Mouse (Mus musculus) limb, embryonic 14.5 days (tissue): ENCODE measurements around the gene Trim42. TPM values are rescaled to one million over a fixed set of nuclear protein-coding genes. Genes with fewer than 3 reads are reported as not detected.

ENCODE experiments used
- ATAC-seq: fragments of 200-750 bp; cut with Nextera tagmentation; 2 replicates; pipeline ENCODE4 v1.8.0; 2017; ENCODE audit warnings: low read depth, moderate number of reproducible peaks, moderate TSS enrichment; ENCODE audit not compliant: low FRiP score
- DNase-seq: peaks from one replicate; pipeline ENCODE4 v3.0.0-alpha.2; 2015; ENCODE audit warnings: low spot score
- H3K27ac ChIP-seq: fragments of 300-500 bp; sonication (generic); replicated peaks from 2 replicates; pipeline ENCODE4 v1.5.1; 2014; ENCODE audit warnings: low read depth, mild to moderate bottlenecking, low read length, moderate library complexity, mixed read lengths
- H3K27me3 ChIP-seq: fragments of 300-500 bp; sonication (generic); 2 replicates; pipeline ENCODE4 v1.6.1; 2014; ENCODE audit warnings: low read length, mixed read lengths; ENCODE audit not compliant: control insufficient read depth, insufficient read depth
- H3K36me3 ChIP-seq: fragments of 300-500 bp; sonication (generic); 2 replicates; pipeline ENCODE4 v1.6.1; 2014; ENCODE audit warnings: mild to moderate bottlenecking, low read length, moderate library complexity, mixed read lengths; ENCODE audit not compliant: control insufficient read depth, insufficient read depth
- H3K4me1 ChIP-seq: fragments of 300-500 bp; sonication (generic); 2 replicates; pipeline ENCODE4 v1.6.1; 2014; ENCODE audit warnings: antibody characterized with exemption, low read length, mixed read lengths; ENCODE audit not compliant: control insufficient read depth, insufficient read depth
- H3K4me2 ChIP-seq: fragments of 300-500 bp; sonication (generic); replicated peaks from 2 replicates; pipeline ENCODE4 v1.6.1; 2014; ENCODE audit warnings: low read depth, mild to moderate bottlenecking, low read length, moderate library complexity; ENCODE audit not compliant: severe bottlenecking
- H3K4me3 ChIP-seq: fragments of 300-500 bp; sonication (generic); replicated peaks from 2 replicates; pipeline ENCODE4 v1.5.1; 2014; ENCODE audit warnings: low read length
- H3K9ac ChIP-seq: fragments of 300-500 bp; sonication (generic); 2 replicates; pipeline ENCODE4 v1.6.1; 2014; ENCODE audit warnings: mild to moderate bottlenecking, low read depth, low read length, moderate library complexity; ENCODE audit not compliant: severe bottlenecking
- H3K9me3 ChIP-seq: fragments of 300-500 bp; sonication (generic); 2 replicates; pipeline ENCODE4 v1.6.1; 2016; ENCODE audit warnings: low read length; ENCODE audit not compliant: control insufficient read depth
- POLR2A ChIP-seq: fragments of 200-500 bp; IDR thresholded peaks from 2 replicates; pipeline ENCODE4 v1.8.0; 2012; ENCODE audit warnings: inconsistent platforms, mild to moderate bottlenecking, moderate library complexity, borderline replicate concordance; ENCODE audit not compliant: insufficient read depth, insufficient read length; ENCODE audit errors: extremely low read depth
- WGBS: fragments of 180-500 bp; shearing (Covaris S2); extraction: QIAGEN DNeasy Blood & Tissue Kit; methylation state at CpG from one replicate; pipeline ENCODE4 v1.1.7; 2014; 5-methylcytosine and 5-hydroxymethylcytosine counted together
- polyA plus RNA-seq, 2 experiments: library from polyadenylated mRNA; depleted of rRNA in 1 of 2; stranded (reverse) in 1 of 2; unstranded in 1 of 2; fragments of >200 nt; fragmentation: Nextera tagmentation in 1 of 2; extraction: Ambion mirVana in 1 of 2; gene quantifications; 2 replicates each; pipeline versions ENCODE4 v1.2.1 to v1.2.3; 2012 to 2014

Trim42 gene
- polyA plus RNA-seq, 2 experiments: not detected

DNA sequence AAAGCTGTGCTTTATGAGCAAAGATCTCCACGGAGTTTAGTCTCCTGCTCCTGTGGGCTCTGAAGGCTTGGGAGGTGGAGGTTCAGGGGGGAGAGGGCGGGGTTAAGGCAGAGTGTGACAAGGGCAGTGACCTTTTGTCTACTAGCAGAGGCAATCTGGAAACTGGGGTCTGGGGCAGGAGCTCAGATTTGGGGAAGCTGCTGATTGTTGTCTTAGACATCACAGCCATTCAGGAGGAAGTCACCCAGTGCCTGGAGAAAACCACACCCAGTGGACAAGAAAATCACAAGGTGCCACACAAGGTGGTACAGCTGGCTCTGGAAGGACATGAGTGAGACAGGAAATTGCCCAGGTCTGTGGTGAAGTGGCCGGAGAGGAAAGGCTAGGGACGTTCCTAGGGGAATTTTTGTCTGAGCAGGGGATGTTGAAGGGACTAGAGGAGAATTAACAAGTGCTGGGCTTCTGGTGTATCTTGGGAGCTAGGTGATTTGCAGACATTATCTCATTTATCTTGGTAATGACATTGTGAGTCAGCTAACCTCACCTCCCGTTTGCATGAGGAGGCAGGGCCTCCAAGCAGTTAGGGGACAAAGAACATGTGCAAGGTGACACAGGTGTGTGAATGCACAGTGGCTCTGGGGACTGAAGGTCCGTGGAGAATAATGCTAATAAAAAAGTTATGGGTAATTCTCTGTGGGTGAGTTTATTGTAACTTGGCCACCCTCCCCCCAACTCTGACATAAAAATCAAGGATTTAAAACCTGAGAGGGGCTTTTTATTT lies 61.9 kb downstream of the Trim42 start:
- WGBS: 35% methylated on average over 6 of the region's 6 CpGs
- no peak for TF ChIP-seq POLR2A

More for the DNA sequence above, 61.9 kb downstream of the Trim42 start:
- no peak overlapping the region for H3K27ac ChIP-seq
- ATAC-seq (no peak), DNase-seq (no peak)
- H3K27me3 ChIP-seq: no peaks in the 10 kb centered on the region
- no peaks in the 10 kb centered on the region for H3K9me3 ChIP-seq
- no peaks in the 10 kb centered on the region for H3K4me1 ChIP-seq
- H3K4me3 ChIP-seq: no peak overlapping the region
- H3K9ac ChIP-seq: no peak overlapping the region
- H3K4me2 ChIP-seq: no peak overlapping the region
- H3K36me3 ChIP-seq: no peaks in the 10 kb centered on the region
